Mouse (Mus musculus) kidney, embryonic 16.5 days (tissue): ENCODE results near the gene Gm8094. TPM values are rescaled to one million over a fixed set of nuclear protein-coding genes. Genes with fewer than 3 reads are reported as not detected.
"Not testable (repeated sequence)": the region's sequence is repeated elsewhere in the genome, so short reads cannot be mapped to it uniquely, and the experiment has no call there.

Experiments used
- ATAC-seq: fragments of 200-750 bp; cut with Nextera tagmentation; 2 replicates; pipeline ENCODE4 v1.8.0; 2017; ENCODE audit warnings: moderate TSS enrichment; ENCODE audit not compliant: low FRiP score, low TSS enrichment
- H3K27ac ChIP-seq: fragments of 300-500 bp; sonication (generic); 2 replicates; pipeline ENCODE4 v1.5.1; 2014; ENCODE audit warnings: low read length
- H3K27me3 ChIP-seq: fragments of 300-500 bp; sonication (generic); 2 replicates; pipeline ENCODE4 v1.6.1; 2014; ENCODE audit warnings: low read length, control low read depth, mixed read lengths; ENCODE audit not compliant: insufficient read depth
- H3K36me3 ChIP-seq: fragments of 300-500 bp; sonication (generic); 2 replicates; pipeline ENCODE4 v1.6.1; 2014; ENCODE audit warnings: low read length, control low read depth, mixed read lengths; ENCODE audit not compliant: insufficient read depth
- H3K4me1 ChIP-seq: fragments of 300-500 bp; sonication (generic); 2 replicates; pipeline ENCODE4 v1.6.1; 2014; ENCODE audit warnings: low read length, control low read depth, mixed read lengths; ENCODE audit not compliant: insufficient read depth
- H3K4me2 ChIP-seq: fragments of 300-500 bp; sonication (generic); replicated peaks from 2 replicates; pipeline ENCODE4 v1.6.1; 2014; ENCODE audit warnings: low read depth, low read length
- H3K4me3 ChIP-seq: fragments of 300-500 bp; sonication (generic); 2 replicates; pipeline ENCODE4 v1.5.1; 2014; ENCODE audit warnings: mild to moderate bottlenecking, low read length
- H3K9ac ChIP-seq: fragments of 300-500 bp; sonication (generic); replicated peaks from 2 replicates; pipeline ENCODE4 v1.6.1; 2014; ENCODE audit warnings: low read length
- H3K9me3 ChIP-seq: fragments of 300-500 bp; sonication (generic); 2 replicates; pipeline ENCODE4 v1.6.1; 2016; ENCODE audit warnings: low read length, control low read depth
- WGBS: fragments of 180-500 bp; shearing (Covaris S2); extraction: QIAGEN DNeasy Blood & Tissue Kit; methylation state at CpG from one replicate; pipeline ENCODE4 v1.1.7; 2014; 5-methylcytosine and 5-hydroxymethylcytosine counted together
- polyA plus RNA-seq: library from polyadenylated mRNA; unstranded; fragments of >200 nt; fragmentation: Nextera tagmentation; extraction: Ambion mirVana; gene quantifications from 2 replicates; pipeline ENCODE4 v1.2.1, GENCODE M21; 2015

Gm8094 gene
- not detected in 2 replicates for polyA plus RNA-seq

GRCm38 (mm10) chr14:43076543-43076942 is at the start of gene Gm8094:
Gm8094 (minus strand) TSS chr14:43076643.
- not testable (repeated sequence) for H3K9me3 ChIP-seq, H3K9ac ChIP-seq, H3K27ac ChIP-seq, H3K4me1 ChIP-seq, H3K36me3 ChIP-seq, ATAC-seq, H3K4me2 ChIP-seq, H3K27me3 ChIP-seq, H3K4me3 ChIP-seq
- WGBS: 91% methylated on average over 2 of the region's 2 CpGs

- H3K36me3 ChIP-seq, ATAC-seq, H3K9me3 ChIP-seq, H3K27me3 ChIP-seq, H3K4me1 ChIP-seq, H3K9ac ChIP-seq, H3K4me2 ChIP-seq, H3K4me3 ChIP-seq, H3K27ac ChIP-seq: not testable (repeated sequence)
- WGBS: 74% methylated on average over 1 of the region's 3 CpGs
These were observed 43.2 kb upstream of the Gm8094 start for GRCm38 (mm10) chr14:43119673-43120072.

GRCm38 (mm10) chr14:43100301-43100700 is 23.9 kb upstream of the Gm8094 start, which contains the start of gene Gm8104:
Gm8104 (plus strand) TSS chr14:43100601.
- H3K27ac ChIP-seq, H3K4me1 ChIP-seq, H3K9me3 ChIP-seq, ATAC-seq, H3K36me3 ChIP-seq, H3K4me2 ChIP-seq, H3K4me3 ChIP-seq, H3K9ac ChIP-seq, H3K27me3 ChIP-seq: not testable (repeated sequence)
- WGBS: 82% methylated on average over 3 of the region's 3 CpGs

- WGBS: 28% methylated on average over 1 of the region's 14 CpGs
- peak; percentile 83 for ATAC-seq
These were observed 12.9 kb upstream of the Gm8094 start for GRCm38 (mm10) chr14:43089103-43089919.

GRCm38 (mm10) chr14:43084936-43085730 is 8.7 kb upstream of the Gm8094 start:
- H3K36me3 ChIP-seq, H3K27ac ChIP-seq, H3K4me3 ChIP-seq, H3K9me3 ChIP-seq, H3K4me1 ChIP-seq, H3K4me2 ChIP-seq, H3K9ac ChIP-seq, H3K27me3 ChIP-seq, ATAC-seq: not testable (repeated sequence)
- WGBS: 59% methylated on average over 1 of the region's 1 CpGs

More at GRCm38 (mm10) chr14:43089103-43089919, 12.9 kb upstream of the Gm8094 start:
- not testable (repeated sequence) for H3K4me1 ChIP-seq, H3K27ac ChIP-seq, H3K9ac ChIP-seq, H3K36me3 ChIP-seq, H3K4me3 ChIP-seq, H3K4me2 ChIP-seq, H3K27me3 ChIP-seq, H3K9me3 ChIP-seq

- not testable (repeated sequence) for H3K4me3 ChIP-seq, H3K27me3 ChIP-seq, H3K4me2 ChIP-seq, H3K9ac ChIP-seq, H3K36me3 ChIP-seq, H3K9me3 ChIP-seq, ATAC-seq, H3K27ac ChIP-seq, H3K4me1 ChIP-seq
- 69% methylated on average over 4 of the region's 4 CpGs for WGBS
These were observed 16.3 kb downstream of the Gm8094 start for GRCm38 (mm10) chr14:43060179-43060578.

GRCm38 (mm10) chr14:43058063-43058462 is 18.4 kb downstream of the Gm8094 start:
- H3K4me1 ChIP-seq, H3K9ac ChIP-seq, H3K27ac ChIP-seq, H3K4me3 ChIP-seq, H3K27me3 ChIP-seq, H3K36me3 ChIP-seq, H3K4me2 ChIP-seq, H3K9me3 ChIP-seq, ATAC-seq: not testable (repeated sequence)
- WGBS: 77% methylated on average over 3 of the region's 3 CpGs

Other genes starting within 250 kb of the Gm8094 start
- not detected in 2 replicates for gene Gm21977, start 223.2 kb downstream of the Gm8094 start, polyA plus RNA-seq
- not detected in 2 replicates for gene Gm8082, start 83.0 kb downstream of the Gm8094 start, polyA plus RNA-seq
- not detected in 2 replicates for gene Gm10376, start 61.0 kb downstream of the Gm8094 start, polyA plus RNA-seq
- gene Gm8104, start 24.0 kb upstream of the Gm8094 start, polyA plus RNA-seq: 0.11 TPM in 1 of 2 replicates, not detected in the other
- not detected in 2 replicates for gene Gm7233, start 103.2 kb upstream of the Gm8094 start, polyA plus RNA-seq
- gene Gm8122, start 158.7 kb upstream of the Gm8094 start, polyA plus RNA-seq: not detected in 2 replicates
- not detected in 2 replicates for gene Gm8126, start 182.0 kb upstream of the Gm8094 start, polyA plus RNA-seq
- gene Gm9732, start 198.4 kb upstream of the Gm8094 start, polyA plus RNA-seq: not detected in 2 replicates
- not detected in 2 replicates for gene Gm8127, start 217.2 kb upstream of the Gm8094 start, polyA plus RNA-seq